Mouse (Mus musculus) T-helper 17 cell (primary cell): ENCODE measurements around the gene Olfr402.
"Not testable (repeated sequence)": the region's sequence is repeated elsewhere in the genome, so short reads cannot be mapped to it uniquely, and the experiment has no call there.

ENCODE experiments used
- in situ Hi-C, 2 experiments: fragments of 300-600 bp; cut with MboI, MseI; formaldehyde crosslinking; loops; 1 replicate in 1 of 2; 2 replicates in 1 of 2; pipeline ENCODE4 v1.15.1; 2025; ENCODE audit warnings: high pct_unique_total_duplicates in 2 of 2

Olfr402 gene

DNA sequence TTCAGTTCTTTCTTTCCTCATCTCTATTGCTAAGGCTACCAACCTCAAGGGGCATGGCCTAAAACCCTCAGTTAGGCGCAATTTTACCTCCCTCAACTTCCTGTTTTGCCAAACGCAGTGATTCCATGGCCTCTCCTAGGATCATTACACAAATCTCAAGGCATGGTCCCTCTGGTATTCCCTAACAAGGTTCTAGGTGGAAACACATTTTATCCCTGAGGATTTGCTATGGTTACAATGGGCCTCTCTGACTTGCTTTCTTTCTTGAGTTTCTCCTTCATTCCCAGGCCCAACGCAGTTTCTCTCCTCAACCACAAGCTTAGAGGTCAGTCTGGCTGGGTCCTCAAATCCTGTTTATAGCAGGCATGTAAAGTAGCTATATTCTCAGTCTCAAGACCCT lies at the start of gene Olfr402:
Gene Olfr402 (plus strand): TSS at position 301 of the 400 bp plus-strand sequence.
- in situ Hi-C loops = no loop called here

- in situ Hi-C loops = no loop called here
These were observed 48.3 kb upstream of the Olfr402 start for GRCm38 (mm10) chr11:74105066-74105465.

DNA sequence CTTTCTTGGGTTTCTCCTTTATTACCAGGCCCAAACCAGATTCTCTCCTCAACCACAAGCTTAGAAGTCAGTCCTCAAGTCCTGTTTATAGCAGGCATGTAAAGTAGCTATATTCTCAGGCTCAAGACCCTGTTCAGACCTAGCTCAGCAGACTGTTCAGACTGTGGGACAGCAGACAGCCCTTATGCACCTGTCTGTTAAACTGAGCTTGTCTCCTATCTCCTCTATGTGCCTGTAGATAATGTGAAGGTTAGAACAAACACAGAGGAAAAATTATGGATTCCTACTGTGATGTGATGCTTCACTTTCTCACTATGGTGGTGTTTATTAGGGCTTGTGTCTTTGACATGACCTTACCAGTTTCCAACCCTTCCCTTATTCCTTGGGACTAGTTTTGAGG lies 39.9 kb upstream of the Olfr402 start, which contains the start of gene Olfr401:
Gene Olfr401 (plus strand): TSS at position 301 of the 400 bp plus-strand sequence.
- in situ Hi-C loops = no loop called here

DNA sequence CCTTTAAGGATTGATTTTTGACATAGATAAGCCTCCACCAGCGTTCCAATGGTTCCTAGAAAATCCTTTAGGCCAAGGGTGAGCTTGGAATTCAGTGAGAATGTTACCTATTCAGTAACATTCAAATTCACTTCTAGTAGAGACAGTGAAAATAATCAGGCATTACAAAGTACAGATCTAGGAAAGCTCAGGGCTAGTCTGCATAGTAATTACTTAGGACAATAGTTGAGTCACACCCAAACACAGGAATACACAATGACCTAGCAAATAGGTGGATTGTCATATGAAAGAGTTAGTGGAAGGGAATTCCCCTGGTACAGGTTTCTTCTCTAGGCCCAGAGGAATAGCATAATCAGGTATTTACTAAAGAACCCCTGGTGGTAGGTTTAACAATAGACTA lies 13.3 kb upstream of the Olfr402 start:
- in situ Hi-C loops = not testable (repeated sequence)

DNA sequence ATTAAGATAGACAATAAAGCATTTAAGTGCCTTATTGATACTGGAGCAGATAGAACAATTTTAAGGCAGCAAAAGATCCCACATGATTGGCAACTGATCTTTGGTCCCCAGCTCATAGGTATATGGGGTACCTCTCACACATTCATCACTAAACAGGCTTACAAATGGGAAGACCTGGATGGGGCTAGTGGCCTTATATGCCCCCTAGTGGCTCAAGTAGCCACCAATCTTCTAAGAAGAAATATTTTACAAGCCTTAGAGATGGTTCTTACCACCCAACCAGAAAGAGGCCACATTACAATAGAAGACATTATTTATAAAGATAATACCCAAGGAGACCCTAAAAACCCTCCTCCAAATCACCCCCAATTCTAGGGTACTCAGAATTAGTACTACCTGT lies 7.5 kb upstream of the Olfr402 start:
- in situ Hi-C loops = no loop called here

DNA sequence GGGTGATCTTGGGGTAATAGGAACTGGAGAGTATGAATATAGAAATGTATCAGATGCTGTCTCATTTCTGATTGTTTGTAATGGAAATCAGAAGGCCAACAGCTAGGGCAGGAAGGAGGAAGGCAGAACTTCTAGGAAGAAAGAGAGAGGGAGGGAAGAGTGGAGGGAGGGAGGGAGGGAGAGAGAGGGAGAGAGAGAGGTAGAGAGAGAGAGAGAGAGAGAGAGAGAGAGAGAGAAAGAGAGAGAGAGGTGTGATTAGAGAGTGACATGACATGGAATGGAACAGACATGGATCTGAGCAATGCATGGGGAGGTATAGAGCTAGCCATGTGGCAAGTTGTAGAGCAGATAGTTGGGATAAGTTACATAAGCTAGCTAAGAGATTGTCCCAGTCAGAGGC lies 15.4 kb downstream of the Olfr402 start:
- in situ Hi-C loops = no loop called here

DNA sequence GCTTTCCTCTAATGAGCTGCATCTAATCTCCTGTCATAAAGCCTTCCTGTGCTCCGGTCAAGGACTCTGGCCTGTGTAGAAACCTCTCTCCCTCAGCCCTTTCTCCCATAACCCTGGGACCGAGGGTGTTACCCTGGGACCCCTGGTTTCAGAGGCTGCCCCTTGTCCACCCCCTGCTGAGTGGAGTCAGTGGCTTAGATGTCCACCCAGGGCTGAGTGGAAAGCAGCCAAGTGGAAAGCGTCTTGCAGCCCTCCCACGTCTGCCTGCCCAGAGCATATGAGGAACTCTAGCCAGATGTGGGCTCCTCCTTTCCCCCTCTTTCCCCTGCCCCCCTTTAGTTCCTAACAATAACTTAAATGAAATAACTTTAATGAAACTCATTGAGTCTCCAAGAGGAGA lies 29.8 kb downstream of the Olfr402 start:
- in situ Hi-C loops = loop anchor here in 1 of 2 experiments (10.0 kb wide), 1 partner anchor 768 kb away; no protein-coding TSS in a partner anchor

- in situ Hi-C loops = loop anchor here in 1 of 2 experiments (10.0 kb wide), 1 partner anchor 769 kb away; no protein-coding TSS in a partner anchor
These were observed 30.4 kb downstream of the Olfr402 start for GRCm38 (mm10) chr11:74183745-74184144.

- in situ Hi-C loops = loop anchor here in 1 of 2 experiments (10.0 kb wide), 1 partner anchor 771 kb away; no protein-coding TSS in a partner anchor
These were observed 32.6 kb downstream of the Olfr402 start, which contains the start of gene Olfr403 for GRCm38 (mm10) chr11:74185949-74186348. TSS of gene Olfr403 (plus strand) at chr11:74186249.
